Mouse (Mus musculus) E14TG2a.4 (cell line): ENCODE data around the gene Acaa1b.

Experiments
- CTCF ChIP-seq: conservative IDR thresholded peaks from 2 replicates; pipeline ENCODE4 v1.5.1; 2014; ENCODE audit warnings: low read length
- POU5F1 ChIP-seq: IDR thresholded peaks from 2 replicates; pipeline ENCODE4 v1.6.1; 2014; ENCODE audit warnings: low read length, borderline replicate concordance

DNA sequence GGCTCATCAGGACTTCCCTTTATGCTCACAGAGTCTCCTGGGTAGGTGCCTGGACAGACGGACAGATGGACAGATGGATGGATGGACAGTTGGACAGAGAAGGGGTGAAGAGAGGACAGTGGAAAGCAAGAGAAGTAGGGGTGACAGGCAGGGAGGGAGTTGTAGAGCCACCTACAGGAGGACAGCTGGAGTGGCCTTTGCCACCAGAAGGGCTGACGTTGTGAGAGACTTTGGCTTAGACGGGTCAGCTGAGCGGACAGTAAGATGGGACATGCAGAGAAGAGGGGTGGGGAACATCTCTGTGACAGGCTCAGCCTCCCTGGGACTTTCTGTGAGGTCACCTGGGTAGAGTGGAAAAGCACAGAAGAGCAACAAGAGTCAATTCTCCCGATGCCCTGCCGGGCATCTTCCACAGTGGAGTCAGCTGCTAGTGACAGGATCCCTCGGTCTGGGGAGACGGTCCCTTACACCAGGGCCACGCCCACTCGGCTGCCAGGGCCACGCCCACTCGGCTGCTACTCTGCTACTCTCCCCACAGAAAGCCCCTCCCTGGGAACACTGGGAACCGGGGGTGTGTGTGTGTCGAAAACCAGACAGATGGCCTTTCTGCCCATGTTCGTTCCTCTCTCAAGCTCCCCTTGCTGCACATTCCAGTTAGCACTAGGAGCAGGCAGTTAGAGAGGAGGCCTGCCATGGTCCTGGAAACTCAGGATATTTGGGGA, 56.6 kb downstream of the Acaa1b start:
- TF ChIP-seq CTCF, result no peak
- TF ChIP-seq POU5F1, result no peak
